Mouse (Mus musculus): ENCODE data around the gene Fam71e2. TPM values are rescaled to one million over a fixed set of nuclear protein-coding genes. Genes with fewer than 3 reads are reported as not detected.

The Fam71e2 gene
- polyA plus RNA-seq, 1 experiment, result not detected

DNA sequence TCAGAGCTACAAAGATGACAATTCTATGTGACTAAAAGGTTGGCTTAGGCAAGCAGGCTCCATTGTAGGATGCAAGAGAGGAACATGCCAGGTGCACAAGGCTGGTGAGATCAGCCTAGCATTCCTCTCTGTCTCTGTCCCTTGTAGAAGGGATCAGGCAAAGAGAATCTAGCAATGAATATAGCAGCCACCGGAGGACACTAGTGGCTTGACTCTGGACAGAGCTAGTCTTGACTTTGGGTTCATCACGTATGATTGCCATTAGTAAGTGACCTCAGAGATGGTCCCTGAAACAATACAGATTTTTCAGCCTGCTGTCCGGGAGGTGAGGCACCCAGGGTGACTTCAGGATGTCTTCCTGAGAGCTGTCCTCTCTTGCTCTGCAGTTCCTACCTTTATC, 58.5 kb downstream of the Fam71e2 start:
- TF ChIP-seq GATA1 (IDR thresholded peaks at IDR 0.05; ENCODE audit: borderline replicate concordance, low read length) (no peak), FLI1 (IDR thresholded peaks at IDR 0.05; ENCODE audit: low read length) (no peak)
- H3K36me3 ChIP-seq (replicated peaks; ENCODE audit: low read length), result no peaks in the 10 kb centered on the region

DNA sequence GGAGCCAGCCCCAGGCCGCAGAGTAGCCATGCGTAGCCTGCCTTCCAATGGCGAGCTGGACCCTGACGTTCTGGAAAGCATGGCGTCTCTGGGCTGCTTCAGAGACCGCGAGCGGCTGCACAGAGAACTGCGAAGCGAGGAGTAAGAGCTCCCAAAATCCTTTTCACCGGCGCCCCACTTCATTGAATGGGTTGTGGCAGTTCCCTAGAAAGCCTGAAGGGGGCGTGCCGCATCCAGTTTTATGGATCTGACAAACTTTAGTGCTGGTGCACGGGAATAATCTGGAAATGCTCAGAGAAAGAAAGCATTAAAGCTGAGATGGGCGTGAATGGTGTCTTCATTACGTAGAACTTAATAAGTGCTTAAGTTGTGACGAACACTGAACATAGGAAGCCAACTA, 66.0 kb downstream of the Fam71e2 start:
- TF ChIP-seq FLI1 (IDR thresholded peaks at IDR 0.05; ENCODE audit: low read length), result no peak
- TF ChIP-seq GATA1 (IDR thresholded peaks at IDR 0.05; ENCODE audit: borderline replicate concordance, low read length), result no peak
- H3K36me3 ChIP-seq (replicated peaks; ENCODE audit: low read length), result no peaks in the 10 kb centered on the region
- peaks cover 45% of the 10 kb centered on the region for H3K27me3 ChIP-seq (replicated peaks)
- no peaks in the 10 kb centered on the region for H3K9me3 ChIP-seq
- H3K4me3 ChIP-seq (replicated peaks), result no peak overlapping the region
- peaks cover 16% of the 10 kb centered on the region for H3K4me1 ChIP-seq

More for the DNA sequence above, 58.5 kb downstream of the Fam71e2 start:
- Histone ChIP-seq H3K27me3 (replicated peaks) (peaks cover 19% of the 10 kb centered on the region), H3K4me3 (replicated peaks) (no peak overlapping the region), H3K9me3 (no peaks in the 10 kb centered on the region), H3K4me1 (peaks cover 12% of the 10 kb centered on the region)

Other genes starting within 250 kb of the Fam71e2 start
- 3.9 TPM in 1 of 2 replicates, not detected in the other for gene Tnni3, start 247.1 kb downstream of the Fam71e2 start, polyA plus RNA-seq (2012; ENCODE audit: insufficient read depth, low replicate concordance)
- 1.3 and 5.0 TPM in 2 replicates for gene Dnaaf3, start 238.8 kb downstream of the Fam71e2 start, polyA plus RNA-seq (2012; ENCODE audit: insufficient read depth, low replicate concordance)
- 2.6 TPM in 1 of 2 replicates, not detected in the other for gene Syt5, start 223.8 kb downstream of the Fam71e2 start, polyA plus RNA-seq (2012; ENCODE audit: insufficient read depth, low replicate concordance)
- 0.16 TPM in 1 of 2 replicates, not detected in the other for gene Ptprh, start 167.3 kb downstream of the Fam71e2 start, polyA plus RNA-seq (2012; ENCODE audit: insufficient read depth, low replicate concordance)
- 5.3 and 15.1 TPM in 2 replicates for gene Tmem86b, start 139.9 kb downstream of the Fam71e2 start, polyA plus RNA-seq (2012; ENCODE audit: insufficient read depth, low replicate concordance)
- 361 and 465 TPM in 2 replicates for gene Ppp6r1, start 112.3 kb downstream of the Fam71e2 start, polyA plus RNA-seq (2012; ENCODE audit: insufficient read depth, low replicate concordance)
- 71.8 and 116 TPM in 2 replicates for gene Hspbp1, start 86.2 kb downstream of the Fam71e2 start, polyA plus RNA-seq (2012; ENCODE audit: insufficient read depth, low replicate concordance)
- 0.08 TPM in 1 of 2 replicates, not detected in the other for gene Brsk1, start 80.7 kb downstream of the Fam71e2 start, polyA plus RNA-seq (2012; ENCODE audit: insufficient read depth, low replicate concordance)
- gene Tmem150b, start 46.1 kb downstream of the Fam71e2 start, polyA plus RNA-seq (2012; ENCODE audit: insufficient read depth, low replicate concordance), result 0.43 TPM in 1 of 2 replicates, not detected in the other
- 241 and 733 TPM in 2 replicates for gene Kmt5c, start 31.2 kb downstream of the Fam71e2 start, polyA plus RNA-seq (2012; ENCODE audit: insufficient read depth, low replicate concordance)
- 47.7 and 94.6 TPM in 2 replicates for gene Cox6b2, start 18.2 kb downstream of the Fam71e2 start, polyA plus RNA-seq (2012; ENCODE audit: insufficient read depth, low replicate concordance)
- 0.26 and 1.9 TPM in 2 replicates for gene Il11, start 11.6 kb upstream of the Fam71e2 start, polyA plus RNA-seq (2012; ENCODE audit: insufficient read depth, low replicate concordance)
- gene Tmem190, start 11.6 kb upstream of the Fam71e2 start, polyA plus RNA-seq (2012; ENCODE audit: insufficient read depth, low replicate concordance), result not detected in 2 replicates
- 29.3 and 145 TPM in 2 replicates for gene Tmem238, start 18.4 kb upstream of the Fam71e2 start, polyA plus RNA-seq (2012; ENCODE audit: insufficient read depth, low replicate concordance)
- gene Rpl28, start 21.6 kb upstream of the Fam71e2 start, polyA plus RNA-seq (2012; ENCODE audit: insufficient read depth, low replicate concordance), result 3,598 and 12,997 TPM in 2 replicates
- 217 and 258 TPM in 2 replicates for gene Ube2s, start 41.3 kb upstream of the Fam71e2 start, polyA plus RNA-seq (2012; ENCODE audit: insufficient read depth, low replicate concordance)
- gene Shisa7, start 73.4 kb upstream of the Fam71e2 start, polyA plus RNA-seq (2012; ENCODE audit: insufficient read depth, low replicate concordance), result 0.07 TPM in 1 of 2 replicates, not detected in the other
- 4.3 and 6.1 TPM in 2 replicates for gene Isoc2b, start 99.0 kb upstream of the Fam71e2 start, polyA plus RNA-seq (2012; ENCODE audit: insufficient read depth, low replicate concordance)
- gene Isoc2a, start 105.9 kb upstream of the Fam71e2 start, polyA plus RNA-seq (2012; ENCODE audit: insufficient read depth, low replicate concordance), result 7.2 and 17.1 TPM in 2 replicates
- gene Gm36210, start 135.2 kb upstream of the Fam71e2 start, polyA plus RNA-seq (2012; ENCODE audit: insufficient read depth, low replicate concordance), result not detected in 2 replicates
- 33.6 and 53.4 TPM in 2 replicates for gene Zfp628, start 143.9 kb upstream of the Fam71e2 start, polyA plus RNA-seq (2012; ENCODE audit: insufficient read depth, low replicate concordance)
- 0.51 TPM in 1 of 2 replicates, not detected in the other for gene Nat14, start 150.7 kb upstream of the Fam71e2 start, polyA plus RNA-seq (2012; ENCODE audit: insufficient read depth, low replicate concordance)
- 0.09 and 1.5 TPM in 2 replicates for gene Ssc5d, start 154.5 kb upstream of the Fam71e2 start, polyA plus RNA-seq (2012; ENCODE audit: insufficient read depth, low replicate concordance)
- gene Sbk2, start 193.1 kb upstream of the Fam71e2 start, polyA plus RNA-seq (2012; ENCODE audit: insufficient read depth, low replicate concordance), result 1.3 TPM in 1 of 2 replicates, not detected in the other
- 0.06 TPM in 1 of 2 replicates, not detected in the other for gene Sbk3, start 199.9 kb upstream of the Fam71e2 start, polyA plus RNA-seq (2012; ENCODE audit: insufficient read depth, low replicate concordance)
- gene Zfp579, start 224.9 kb upstream of the Fam71e2 start, polyA plus RNA-seq (2012; ENCODE audit: insufficient read depth, low replicate concordance), result 48.1 and 103 TPM in 2 replicates
- 68.6 and 88.3 TPM in 2 replicates for gene Zfp524, start 243.1 kb upstream of the Fam71e2 start, polyA plus RNA-seq (2012; ENCODE audit: insufficient read depth, low replicate concordance)
- 17.2 and 28.0 TPM in 2 replicates for gene Fiz1, start 243.4 kb upstream of the Fam71e2 start, polyA plus RNA-seq (2012; ENCODE audit: insufficient read depth, low replicate concordance)
- not detected in 2 replicates for gene Gm44973, start 244.2 kb upstream of the Fam71e2 start, polyA plus RNA-seq (2012; ENCODE audit: insufficient read depth, low replicate concordance)
- gene Zfp865, start 249.1 kb upstream of the Fam71e2 start, polyA plus RNA-seq (2012; ENCODE audit: insufficient read depth, low replicate concordance), result 30.6 and 81.9 TPM in 2 replicates
- gene Ccdc106, start 249.3 kb upstream of the Fam71e2 start, polyA plus RNA-seq (2012; ENCODE audit: insufficient read depth, low replicate concordance), result 7.3 and 34.4 TPM in 2 replicates